Mouse (Mus musculus) heart, postnatal 36 days (tissue): Measurements from ENCODE around the gene Mcoln1. TPM values are rescaled to one million over a fixed set of nuclear protein-coding genes. Genes with fewer than 3 reads are reported as not detected.

Experiments
- DNase-seq, 2 experiments: peaks; one replicate each; pipeline ENCODE4 v3.0.0; 2021 to 2022
- intact Hi-C: fragments of 180-260 bp; cut with DNase I; formaldehyde crosslinking; loops from one replicate; pipeline ENCODE4 v1.15.1; 2025
- total RNA-seq, 2 experiments: library from RNA; stranded (reverse); gene quantifications; 2 replicates each; pipeline ENCODE4 v1.2.3; 2021

The Mcoln1 gene
- total RNA-seq, 2 experiments from 2014 or later = 22.9 to 23.2 TPM

- intact Hi-C loops = no loop called here
- DNase-seq = no peak
These were observed 4.5 kb upstream of the Mcoln1 start for GRCm38 (mm10) chr8:3495578-3496427.

GRCm38 (mm10) chr8:3496428-3496748 lies 3.9 kb upstream of the Mcoln1 start:
- intact Hi-C loops = no loop called here
- no peak for DNase-seq

- DNase-seq = no peak
- intact Hi-C loops = no loop called here
These were observed 1.7 kb upstream of the Mcoln1 start for GRCm38 (mm10) chr8:3498583-3498982.

- intact Hi-C loops = loop anchor here (5.0 kb wide), 1 partner anchor 178 kb away; the partner anchor contains the start of gene Trappc5
- DNase-seq = no peak
These were observed 506 bp upstream of the Mcoln1 start for GRCm38 (mm10) chr8:3499751-3500150.

- intact Hi-C loops = loop anchor here (5.0 kb wide), 1 partner anchor 175 kb away; the partner anchor contains the start of gene Trappc5
- no peak for DNase-seq
These were observed 2.0 kb downstream of the Mcoln1 start for GRCm38 (mm10) chr8:3502217-3502616.

GRCm38 (mm10) chr8:3507979-3508754 lies 7.9 kb downstream of the Mcoln1 start:
- DNase-seq = no peak
- intact Hi-C loops = no loop called here

- intact Hi-C loops = loop anchor here (1.0 to 10.0 kb wide), 4 partner anchors 13 to 740 kb away; partner anchors contain the start of genes Ctxn1, Pet100, Snapc2 and Trappc5
- DNase-seq = no peak
These were observed 14.5 kb downstream of the Mcoln1 start for GRCm38 (mm10) chr8:3514681-3515247.

GRCm38 (mm10) chr8:3515260-3515671 lies 15.0 kb downstream of the Mcoln1 start, which contains the start of gene Pnpla6:
TSS of gene Pnpla6 (plus strand) at chr8:3515384.
- DNase-seq = peak; percentile 89 to 91
- intact Hi-C loops = loop anchor here (1.0 to 10.0 kb wide), 3 partner anchors 107 to 740 kb away; partner anchors contain the start of genes Ctxn1, Pet100, Snapc2 and Trappc5

- intact Hi-C loops = loop anchor here (1.0 to 10.0 kb wide), 5 partner anchors 23 to 739 kb away; partner anchors contain the start of genes Ctxn1, Pet100, Pex11g and Snapc2
These were observed 15.6 kb downstream of the Mcoln1 start for GRCm38 (mm10) chr8:3515771-3516417.

GRCm38 (mm10) chr8:3516450-3517116 lies 16.3 kb downstream of the Mcoln1 start:
- intact Hi-C loops = loop anchor here (2.0 to 10.0 kb wide), 4 partner anchors 24 to 738 kb away; partner anchors contain the start of genes Ctxn1, Pet100, Pex11g and Snapc2
- DNase-seq = peak; percentile 90 to 91

More at GRCm38 (mm10) chr8:3515771-3516417, 15.6 kb downstream of the Mcoln1 start:
- peak in 1 of 2 experiments; percentile 53 for DNase-seq

GRCm38 (mm10) chr8:3517117-3517495 lies 16.8 kb downstream of the Mcoln1 start:
- peak; percentile 27 to 33 for DNase-seq

GRCm38 (mm10) chr8:3522007-3522697 lies 21.9 kb downstream of the Mcoln1 start:
- intact Hi-C loops = no loop called here
- DNase-seq = no peak

More at GRCm38 (mm10) chr8:3517117-3517495, 16.8 kb downstream of the Mcoln1 start:
- intact Hi-C loops = loop anchor here (2.0 to 10.0 kb wide), 4 partner anchors 24 to 738 kb away; partner anchors contain the start of genes Ctxn1, Pet100, Pex11g and Snapc2

- intact Hi-C loops = no loop called here
These were observed 30.6 kb downstream of the Mcoln1 start for GRCm38 (mm10) chr8:3530816-3531215.

GRCm38 (mm10) chr8:3531936-3532335 lies 31.7 kb downstream of the Mcoln1 start:
- DNase-seq = no peak
- intact Hi-C loops = no loop called here

More at GRCm38 (mm10) chr8:3530816-3531215, 30.6 kb downstream of the Mcoln1 start:
- DNase-seq = no peak

- no peak for DNase-seq
- intact Hi-C loops = no loop called here
These were observed 36.0 kb downstream of the Mcoln1 start for GRCm38 (mm10) chr8:3536053-3536841.

GRCm38 (mm10) chr8:3536940-3537339 lies 36.7 kb downstream of the Mcoln1 start:
- no peak for DNase-seq
- intact Hi-C loops = no loop called here

- intact Hi-C loops = no loop called here
- no peak for DNase-seq
These were observed 37.4 kb downstream of the Mcoln1 start for GRCm38 (mm10) chr8:3537666-3538065.

- intact Hi-C loops = no loop called here
- DNase-seq = no peak
These were observed 38.9 kb downstream of the Mcoln1 start for GRCm38 (mm10) chr8:3539146-3539545.
